ENCODE assay signal across 11 mouse cellular contexts in the genomic region with DNA sequence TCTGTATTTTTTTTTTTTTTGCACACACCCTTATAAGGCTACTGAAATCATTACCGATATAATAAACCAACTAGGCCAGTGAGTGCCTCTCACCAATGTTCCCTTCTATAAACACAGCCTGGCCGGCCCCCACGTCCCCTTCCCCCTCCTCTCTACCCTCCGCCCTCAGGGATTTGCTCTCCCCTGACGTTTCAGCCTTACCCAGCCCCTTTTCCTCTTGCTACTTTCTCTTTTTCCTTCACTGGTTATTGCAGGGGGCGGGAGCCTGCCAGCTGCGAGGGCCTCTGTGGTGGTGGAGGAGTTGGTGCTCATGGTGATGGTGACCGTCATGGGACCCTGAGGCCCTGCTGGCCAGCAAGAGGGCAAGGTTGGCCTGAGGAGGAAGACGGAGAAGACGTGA.
DNase-seq lines count a peak whose midpoint lies in the region; ATAC-seq and TF ChIP-seq lines count a peak whose summit lies in the region.
"Had no signal": no experiment of that assay in that cellular context is flagged by ENCODE, and none has a peak within 500 bp of the region (broad histone marks: within the 10 kb centered on the region; RNA-seq: fewer than 3 reads in every experiment).

No protein-coding gene starts in this region.

- peak overlapping the region; percentile 55; the same call in 1 of the 2 replicates for H3K27ac ChIP-seq in spleen, adult 2 months (ENCODE audit: insufficient read depth, low read length)
- H3K27ac ChIP-seq in lung, embryonic 16.5 days (ENCODE audit: low read length), result peak overlapping the region; percentile 94
- H3K27ac ChIP-seq: midbrain, embryonic 15.5 days had no signal

- WGBS in spleen, adult 2 months, result 69% methylated on average over 10 of the region's 10 CpGs
- 31% methylated on average over 10 of the region's 10 CpGs for WGBS in lung, embryonic 16.5 days

- TF ChIP-seq CTCF in spleen, adult 2 months (IDR thresholded peaks at IDR 0.05; ENCODE audit: extremely low read depth, insufficient read depth, insufficient read length, insufficient replicate concordance), result no peak

- H3K9ac ChIP-seq in lung, embryonic 16.5 days (ENCODE audit: low read length), result peak overlapping the region; percentile 73
- H3K9ac ChIP-seq: midbrain, embryonic 15.5 days had no signal

- intact Hi-C loops in heart, postnatal 14 days (cut with DNase I), result loop anchor here (2.0 kb wide), 1 partner anchor 17 kb away; no protein-coding TSS in a partner anchor

- peak overlapping the region; percentile 64 for H3K4me2 ChIP-seq in lung, embryonic 16.5 days (ENCODE audit: low read depth, low read length)
- H3K4me2 ChIP-seq: midbrain, embryonic 15.5 days had no signal

- DNase-seq in heart, adult 11 months, result peak; percentile 97
- no peak for DNase-seq in heart, postnatal 14 days
- DNase-seq in spleen, adult 2 months (ENCODE audit: low read depth in 1 of 2, low spot score in 2 of 2), result no peak
- no peak for DNase-seq in spleen, adult 12 weeks (ENCODE audit: low spot score)
- DNase-seq in testis, postnatal 14 days (ENCODE audit: low spot score), result peak; percentile 44
- no peak for DNase-seq in layer of hippocampus, postnatal 14 days (ENCODE audit: low spot score in 2 of 2)
- no peak for DNase-seq in cerebellum, adult 9-10 months
- DNase-seq: B cell, adult 2 months; thymus, adult 2 months had no signal

- H3K4me1 ChIP-seq in spleen, adult 2 months (ENCODE audit: control insufficient read depth, insufficient read depth, insufficient read length), result no peaks in the 10 kb centered on the region
- H3K4me1 ChIP-seq in lung, embryonic 16.5 days (replicated peaks; ENCODE audit: control insufficient read depth, insufficient read depth, low read length), result peaks cover 46% of the 10 kb centered on the region

- no peak for TF ChIP-seq POLR2A in spleen, adult 2 months (IDR thresholded peaks at IDR 0.05; ENCODE audit: low read depth, low read length)

- H3K27me3 ChIP-seq in spleen, adult 2 months (ENCODE audit: control insufficient read depth, insufficient read depth, low read length), result no peaks in the 10 kb centered on the region
- no peaks in the 10 kb centered on the region for H3K27me3 ChIP-seq in lung, embryonic 16.5 days (ENCODE audit: control insufficient read depth, insufficient read depth, low read depth, low read length)
- H3K27me3 ChIP-seq: midbrain, embryonic 15.5 days had no signal

- peak overlapping the region; percentile 36; the same call in 1 of the 2 replicates for H3K4me3 ChIP-seq in spleen, adult 2 months (ENCODE audit: extremely low read depth, insufficient read depth, insufficient read length)
- H3K4me3 ChIP-seq in lung, embryonic 16.5 days (ENCODE audit: low read length), result peak overlapping the region; percentile 56
- H3K4me3 ChIP-seq: midbrain, embryonic 15.5 days had no signal

- no peaks in the 10 kb centered on the region for H3K36me3 ChIP-seq in spleen, adult 2 months (ENCODE audit: control insufficient read depth, insufficient read depth, low read length)
- no peaks in the 10 kb centered on the region for H3K36me3 ChIP-seq in lung, embryonic 16.5 days (ENCODE audit: control insufficient read depth, insufficient read depth, low read length)
- H3K36me3 ChIP-seq: midbrain, embryonic 15.5 days had no signal

- peak; percentile 82 for ATAC-seq in lung, embryonic 16.5 days (ENCODE audit: low read depth)
- ATAC-seq: midbrain, embryonic 15.5 days had no signal

- H3K9me3 ChIP-seq in lung, embryonic 16.5 days (ENCODE audit: control insufficient read depth, low read length), result no peaks in the 10 kb centered on the region
- H3K9me3 ChIP-seq: midbrain, embryonic 15.5 days had no signal

Comparison
In these comparisons a context has a peak if more than half of its experiments do, and no peak if none do; other contexts are left out.
1. DNase-seq: peak in heart, adult 11 months (single experiment) and testis, postnatal 14 days (single experiment); none in heart, postnatal 14 days (0 of 2), spleen, adult 2 months (0 of 2), spleen, adult 12 weeks (single experiment), layer of hippocampus, postnatal 14 days (0 of 2) and cerebellum, adult 9-10 months (single experiment).